Mouse (Mus musculus) common myeloid progenitor, adult 5-6 weeks (primary cell): ENCODE measurements at regions not wholly inside any gene's neighbourhood (a gene's known extent, or its start where the extent isn't known, plus 50 kb on each side); places are given as distances from the start of the nearest gene placed in this dataset.

Experiments used
- ATAC-seq: replicated peaks from 2 replicates; pipeline ENCODE4 v1.8.0; 2016; ENCODE audit warnings: low read depth, mild to moderate bottlenecking, moderate TSS enrichment, inconsistent platforms; ENCODE audit not compliant: poor library complexity, severe bottlenecking

DNA sequence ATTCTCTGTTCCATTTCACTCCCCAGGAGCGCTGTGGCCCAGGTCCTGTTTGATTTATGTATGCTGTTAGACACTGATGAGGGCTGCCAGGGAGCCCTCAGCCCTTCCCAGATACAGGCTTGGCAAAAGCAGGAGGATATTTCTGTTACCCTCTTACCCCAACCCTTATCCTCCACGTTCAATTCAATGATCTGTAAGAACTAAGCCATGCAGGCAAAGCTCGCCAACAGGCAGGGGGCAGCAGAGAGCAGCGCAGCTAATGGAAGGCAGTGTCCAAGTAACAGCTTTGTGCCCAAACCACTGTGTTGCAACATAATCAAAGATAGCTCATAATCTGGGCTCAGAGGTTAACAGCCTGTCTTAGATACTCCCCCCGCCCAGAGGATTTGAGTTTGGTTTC, 166.8 kb upstream of the Eif4g2 start:
- ATAC-seq: peak; percentile 89

DNA sequence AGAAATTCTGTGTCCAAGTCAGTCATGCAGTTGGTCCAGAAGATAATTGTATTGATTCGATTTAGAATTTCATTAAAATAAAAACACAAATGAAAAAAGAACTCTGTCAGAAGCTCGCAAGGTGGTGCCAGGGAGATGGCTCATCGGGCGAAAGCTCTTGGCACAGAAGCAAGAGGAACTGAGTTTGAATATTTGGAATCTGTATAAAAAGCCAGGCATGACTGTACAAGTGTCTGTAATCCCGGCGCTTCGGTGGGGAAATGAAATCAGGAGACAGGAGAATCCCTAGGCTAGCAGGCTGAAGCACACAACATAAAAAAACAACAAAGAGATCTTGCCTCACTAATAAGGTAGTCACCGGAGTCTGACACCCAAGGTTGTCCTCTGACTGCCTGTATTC, 162.7 kb upstream of the Eif4g2 start:
- no peak for ATAC-seq

DNA sequence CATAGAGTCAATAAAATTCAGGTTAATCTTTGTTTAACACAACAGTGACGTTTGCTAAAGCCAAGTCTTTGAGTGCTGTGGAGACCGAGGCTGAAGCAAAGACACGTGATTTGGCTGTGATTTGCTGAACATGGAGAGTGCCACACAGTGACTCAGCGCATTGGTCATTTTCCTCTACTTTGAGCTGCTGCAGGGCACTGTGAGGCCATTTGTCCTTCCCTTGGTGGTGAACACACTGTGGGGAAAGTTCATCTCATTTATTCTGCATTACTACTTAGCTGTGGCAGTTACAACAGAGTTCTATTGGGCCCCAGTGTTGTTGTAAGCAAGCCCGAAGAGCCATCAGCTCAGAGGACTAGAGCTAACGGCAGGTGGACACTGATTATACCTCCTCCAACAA, 162.2 kb upstream of the Eif4g2 start:
- ATAC-seq: no peak

DNA sequence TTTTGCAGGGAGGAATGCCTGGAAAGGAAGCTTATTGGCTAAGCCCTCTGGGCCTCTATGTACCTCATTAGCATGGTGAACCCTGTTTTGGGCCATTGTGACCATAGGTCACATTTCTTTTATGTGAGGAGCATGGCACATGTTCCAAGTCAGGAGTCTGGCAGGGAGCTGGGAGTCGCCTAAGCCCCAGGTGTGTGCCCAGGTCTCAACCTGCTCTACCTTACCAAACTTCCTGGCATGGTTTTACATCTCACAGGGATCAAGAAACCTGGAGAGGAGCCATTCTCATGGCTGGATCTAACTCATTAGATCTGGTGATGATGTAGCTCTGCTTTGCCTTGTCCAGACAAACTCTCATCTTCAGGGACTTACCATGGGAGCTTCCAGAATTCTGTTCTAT, 161.0 kb upstream of the Eif4g2 start:
- no peak for ATAC-seq

DNA sequence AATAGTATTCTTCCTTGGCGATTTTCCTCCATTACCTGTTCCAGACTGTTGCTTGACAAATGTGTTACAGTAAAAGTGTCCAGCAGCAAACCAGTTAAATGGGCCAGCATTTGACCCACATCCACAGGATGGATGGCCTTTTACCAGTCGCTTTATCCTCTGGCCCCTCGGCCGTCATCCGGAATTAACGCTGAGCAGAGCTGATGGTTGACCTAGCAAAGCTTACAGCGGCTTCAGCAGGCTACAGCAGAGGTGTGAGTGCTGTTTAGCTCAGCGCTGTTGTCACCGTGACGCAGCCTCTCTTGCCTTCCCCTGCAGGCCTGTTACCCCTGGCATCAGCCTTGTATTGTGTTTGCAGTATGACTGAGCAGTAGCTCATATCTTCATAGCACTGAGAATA, 159.8 kb upstream of the Eif4g2 start:
- no peak for ATAC-seq

DNA sequence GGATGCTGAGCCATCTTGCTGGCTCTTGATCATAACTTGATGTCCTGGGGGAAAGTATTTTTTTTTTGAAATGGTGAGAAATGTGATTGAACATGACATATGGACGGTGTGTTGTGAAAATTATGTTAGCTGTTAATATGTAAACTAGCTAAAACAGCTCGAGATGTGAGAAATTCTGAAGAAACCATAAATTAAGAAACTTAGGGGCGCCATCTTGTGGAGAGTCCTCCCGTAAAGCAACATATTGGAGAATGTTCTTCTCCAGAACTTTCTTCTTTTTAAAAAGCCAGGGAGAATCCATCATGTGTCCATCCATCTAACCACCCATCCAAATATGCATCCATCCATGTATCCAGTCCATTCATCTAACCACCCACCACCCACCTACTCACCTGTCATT, 158.7 kb upstream of the Eif4g2 start:
- no peak for ATAC-seq

DNA sequence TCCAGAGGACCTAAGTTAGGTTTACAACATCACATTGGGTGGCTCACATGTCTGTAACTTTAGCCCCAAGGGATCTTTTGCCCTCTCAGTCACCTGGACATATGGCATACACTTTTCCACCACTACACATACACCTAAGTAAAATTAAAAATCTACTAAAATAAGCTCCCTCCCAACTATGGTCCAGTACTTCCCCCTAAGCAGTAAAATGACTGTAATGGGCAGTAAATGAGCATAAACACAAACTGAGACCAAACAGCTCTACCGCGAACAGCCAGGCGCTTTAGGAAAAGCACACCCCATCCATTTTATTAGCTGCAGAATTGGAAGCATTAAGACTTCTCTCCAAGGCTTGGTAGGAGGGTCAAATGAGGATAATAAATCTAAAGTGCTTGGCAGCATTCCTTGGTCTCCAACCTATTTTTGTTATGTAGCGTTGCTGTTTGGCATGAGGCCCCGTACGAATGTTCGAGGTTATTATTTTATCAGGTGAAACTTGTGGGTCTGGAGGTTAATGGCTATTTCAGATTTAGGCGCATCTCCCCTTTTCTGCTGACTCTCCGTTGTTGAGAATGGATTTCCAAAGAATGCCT, 157.5 kb upstream of the Eif4g2 start:
- no peak for ATAC-seq

DNA sequence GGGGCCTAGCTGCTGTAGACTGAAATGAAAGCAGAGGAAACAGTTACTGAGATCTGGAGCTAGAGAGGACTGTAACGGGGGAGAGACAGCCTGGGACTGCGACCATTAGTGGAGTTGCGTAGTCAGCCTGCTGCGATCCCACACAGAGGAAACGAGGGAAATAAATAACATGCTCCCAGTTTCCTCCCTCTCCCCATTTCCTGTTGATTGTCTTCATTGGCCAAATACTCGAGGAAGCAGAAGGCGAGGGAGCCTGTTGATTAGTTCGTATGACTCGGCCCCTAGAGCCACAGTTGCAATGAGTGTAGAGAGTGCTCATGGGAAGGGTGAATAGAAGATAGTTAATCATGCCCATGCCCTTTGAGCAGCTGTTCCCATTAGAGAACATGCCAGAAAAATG, 155.0 kb upstream of the Eif4g2 start:
- peak; percentile 54; the same call in 1 of the 2 replicates for ATAC-seq

DNA sequence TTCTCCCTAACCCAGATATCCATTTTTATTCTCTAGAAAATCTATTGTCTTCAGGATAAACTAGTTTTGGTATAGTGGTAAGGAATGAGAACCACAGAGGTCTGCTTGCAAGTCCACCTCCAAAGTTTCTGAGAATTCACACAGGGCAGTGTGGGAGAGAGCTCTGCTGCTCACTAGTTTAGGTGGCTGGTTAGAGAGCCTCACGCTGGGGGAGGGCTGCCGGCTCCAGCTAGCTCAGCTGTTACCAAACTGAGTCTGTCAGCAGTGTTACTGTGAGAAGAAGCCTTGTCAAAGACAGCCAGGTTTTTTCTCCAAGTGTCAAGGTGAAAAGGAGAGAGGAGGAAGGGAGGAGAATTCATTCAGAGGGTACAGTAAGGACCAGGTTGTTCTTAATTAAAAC, 147.8 kb upstream of the Eif4g2 start:
- ATAC-seq: no peak

DNA sequence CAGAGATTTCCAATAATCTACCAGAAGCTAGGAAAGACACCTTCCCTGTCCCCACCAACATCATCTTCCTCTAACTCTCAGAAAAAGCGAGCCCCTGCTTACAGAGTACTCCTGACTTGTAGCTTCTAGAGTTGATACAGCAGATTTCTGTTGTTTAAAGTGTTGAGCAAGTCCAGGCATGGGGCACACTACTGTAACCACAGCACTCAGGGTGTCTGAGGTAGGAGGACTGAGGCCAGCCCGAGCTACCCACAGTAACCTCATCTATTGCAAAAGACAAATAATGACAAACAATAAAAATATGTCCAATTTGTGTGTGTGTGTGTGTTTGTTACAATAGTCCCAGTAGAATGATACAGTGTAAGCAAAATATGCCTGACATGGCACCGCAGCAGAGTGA, 144.3 kb upstream of the Eif4g2 start:
- ATAC-seq: peak; percentile 62

DNA sequence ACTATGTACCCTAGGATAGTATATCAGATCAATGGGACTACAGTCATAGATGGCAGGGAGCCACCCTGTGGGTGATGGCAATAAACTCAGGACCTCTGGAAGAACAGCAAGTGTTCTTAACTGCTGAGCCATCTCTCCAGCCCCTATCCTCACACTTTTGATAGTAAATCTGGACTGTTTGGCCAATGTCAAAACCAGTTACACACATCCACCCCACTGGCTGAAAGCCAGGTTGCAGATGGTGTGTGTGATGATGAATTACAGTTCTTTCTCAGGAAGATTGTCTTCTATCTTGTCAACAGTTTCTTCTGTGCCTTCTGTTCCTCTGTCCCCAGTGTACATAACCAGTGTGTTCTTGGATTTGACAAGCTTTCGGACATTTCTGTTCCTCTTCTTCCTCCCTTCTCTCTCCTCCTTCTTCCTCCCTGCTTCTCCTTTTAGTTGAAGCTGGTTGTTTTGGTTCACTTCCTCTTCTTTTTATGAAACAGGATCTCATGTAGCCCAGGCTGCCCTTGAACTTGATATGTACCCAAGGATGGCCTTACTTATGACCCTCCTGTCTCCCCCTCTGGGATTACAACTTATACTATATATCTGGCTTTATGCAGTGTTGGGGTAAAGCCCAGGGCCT, 143.3 kb upstream of the Eif4g2 start:
- peak; percentile 50 for ATAC-seq

DNA sequence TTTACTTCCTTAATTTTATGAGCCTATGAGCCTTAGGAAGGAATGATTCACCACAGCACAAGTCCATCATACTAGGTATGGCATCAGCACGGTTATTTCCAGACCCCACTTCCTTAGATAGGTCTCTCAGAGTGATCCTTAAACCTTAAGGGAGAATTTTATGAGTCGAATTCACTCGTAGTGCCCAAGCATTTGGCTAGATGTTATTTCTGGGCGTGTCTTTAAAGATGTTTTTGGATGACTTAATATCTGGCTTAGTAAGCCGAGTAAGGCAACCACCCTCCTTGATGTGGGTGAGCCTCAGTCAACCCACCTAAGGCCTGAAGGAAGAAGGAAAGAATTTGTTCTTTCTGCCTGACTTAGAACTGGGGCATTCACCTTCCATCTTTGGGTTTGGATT, 132.8 kb upstream of the Eif4g2 start:
- ATAC-seq: no peak

DNA sequence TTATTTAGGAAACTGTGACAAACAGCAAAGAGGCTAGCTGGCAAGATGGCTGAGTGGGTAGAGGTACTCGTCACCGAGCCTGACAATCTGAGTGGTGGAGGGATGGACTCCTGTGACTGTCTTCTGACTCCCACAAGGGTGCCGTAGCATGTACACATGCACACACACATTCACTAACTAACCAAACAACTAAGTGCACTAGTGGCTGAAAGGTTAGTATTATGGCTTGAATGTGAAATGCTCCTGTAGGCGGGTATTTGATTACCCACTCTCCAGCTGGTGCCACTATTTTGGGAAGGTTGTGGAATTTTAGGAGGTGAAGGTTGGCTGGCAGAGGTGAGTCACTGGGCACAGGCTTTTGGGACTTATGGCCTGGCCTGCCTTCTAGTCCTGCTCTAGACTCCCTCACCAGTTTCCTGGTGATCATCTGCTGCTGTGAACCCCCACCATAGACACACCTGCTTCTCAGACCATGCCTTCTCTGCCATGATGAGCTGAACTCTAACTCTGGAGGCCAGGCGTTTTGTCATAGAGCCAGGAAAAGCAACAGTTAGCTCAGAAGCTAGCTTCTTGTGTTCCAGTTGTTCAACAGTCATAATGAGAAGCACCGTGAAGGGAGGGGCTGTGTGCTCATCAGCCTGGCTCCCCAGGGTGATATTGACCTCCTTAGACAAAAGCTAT, 131.5 kb upstream of the Eif4g2 start:
- no peak for ATAC-seq

DNA sequence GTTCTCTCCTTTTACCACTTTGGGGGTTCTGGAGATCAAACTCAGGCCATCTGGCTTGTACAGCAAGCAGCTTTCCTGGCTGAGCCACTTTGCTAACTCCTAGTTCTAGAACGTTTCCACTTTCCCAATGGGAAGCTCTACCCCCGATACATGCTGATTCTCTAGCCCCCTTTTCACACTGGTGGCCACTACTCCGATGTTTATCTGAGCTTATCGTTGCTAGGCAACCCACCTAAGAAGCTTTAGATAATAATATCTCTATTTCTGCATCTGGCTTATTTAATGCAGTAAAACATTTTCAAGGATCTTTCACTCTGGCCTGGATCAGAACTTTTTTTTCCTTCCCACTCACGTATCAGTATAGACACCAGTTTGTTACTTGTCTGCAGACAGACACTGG, 129.4 kb upstream of the Eif4g2 start:
- ATAC-seq: no peak

DNA sequence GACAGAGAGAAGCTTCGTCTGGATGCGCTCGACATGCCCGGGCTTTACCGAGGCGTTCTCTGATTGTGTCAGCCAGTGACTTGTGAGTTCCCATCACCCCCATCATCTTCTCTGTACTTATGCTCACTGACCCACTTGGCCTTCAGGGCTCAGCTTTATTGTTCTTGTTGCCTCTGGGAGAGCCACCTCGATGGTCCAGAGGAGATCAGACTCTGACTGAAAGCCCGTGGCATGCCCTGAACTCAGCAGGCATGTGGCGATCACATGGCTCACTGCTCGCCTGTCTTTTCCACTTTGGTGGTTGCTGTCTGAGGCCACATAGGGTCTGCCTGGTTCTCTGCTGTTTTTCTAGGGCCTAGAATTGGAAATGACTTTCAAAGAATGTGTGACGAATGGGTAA, 128.8 kb upstream of the Eif4g2 start:
- ATAC-seq: no peak

DNA sequence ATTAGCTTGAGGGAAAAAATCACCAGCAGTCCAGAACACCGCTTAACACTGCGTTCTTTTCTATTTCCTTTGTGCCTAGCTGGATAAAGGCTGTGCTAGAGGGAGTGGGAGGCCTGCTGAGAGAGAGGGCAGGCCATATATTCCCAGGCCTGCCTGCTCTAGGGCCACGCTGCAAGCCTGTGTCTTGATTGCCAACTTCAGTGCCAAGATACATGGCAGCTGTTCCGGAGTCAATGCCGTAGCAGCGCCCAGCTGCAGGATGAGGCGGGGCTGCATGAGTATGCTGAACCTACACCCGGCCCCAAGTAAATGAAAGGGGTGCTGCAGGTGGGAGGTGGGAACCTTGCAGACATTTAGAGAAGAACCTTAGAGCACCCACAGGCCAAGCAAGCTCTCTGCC, 127.5 kb upstream of the Eif4g2 start:
- no peak for ATAC-seq

DNA sequence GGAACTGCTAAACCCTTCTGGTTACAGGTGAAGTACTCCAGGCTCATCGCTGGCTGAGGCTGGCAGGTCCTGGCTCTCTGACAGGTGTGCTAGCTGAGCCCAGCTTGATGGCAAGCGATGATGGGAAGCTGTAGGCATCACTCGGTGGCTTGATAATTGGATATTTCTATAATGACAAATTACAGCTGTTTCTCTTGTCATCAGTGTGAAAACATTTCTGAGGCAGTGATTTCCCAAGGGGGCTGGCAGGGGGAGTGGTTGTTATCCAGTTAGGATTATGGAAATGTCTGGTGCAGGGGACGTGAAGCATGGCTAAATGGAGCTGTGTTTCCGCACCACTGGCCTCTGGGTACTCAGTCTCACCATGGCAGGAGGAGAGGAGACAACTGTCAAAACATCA, 123.0 kb upstream of the Eif4g2 start:
- no peak for ATAC-seq

DNA sequence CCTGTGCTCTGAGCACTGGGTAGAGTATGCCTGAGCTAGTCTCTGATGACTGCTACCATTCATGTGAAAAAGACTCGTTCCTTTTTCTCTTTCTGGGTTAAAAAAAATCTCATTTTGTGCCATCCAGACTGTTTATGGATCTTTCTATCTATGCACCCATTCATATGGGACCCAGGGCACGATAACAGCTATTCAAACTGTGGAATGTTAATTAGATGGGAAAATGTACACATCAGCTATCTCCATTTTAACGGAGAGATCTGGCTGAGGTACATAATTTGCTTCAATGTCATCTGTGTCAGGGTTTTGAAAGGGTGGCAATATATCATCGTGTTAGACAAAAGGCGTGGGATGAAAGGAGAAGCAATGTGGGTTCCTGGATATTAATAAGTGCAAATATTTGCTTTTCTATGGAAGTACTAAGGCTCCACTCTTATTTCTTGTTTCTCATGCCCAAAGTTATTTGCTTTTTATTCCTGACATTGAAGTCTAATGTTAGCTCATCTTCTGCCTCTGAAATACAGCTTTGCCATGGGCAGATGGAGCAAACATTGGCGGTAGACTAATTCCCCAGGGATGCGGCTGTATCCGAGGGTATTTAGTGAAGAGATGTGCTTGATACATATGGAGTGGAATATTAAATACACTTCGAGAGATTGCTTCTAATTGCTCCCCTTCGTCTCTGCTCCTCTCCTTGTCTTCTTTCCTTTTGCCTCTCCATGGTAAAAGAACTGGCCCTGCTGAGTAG, 116.0 kb upstream of the Eif4g2 start:
- no peak for ATAC-seq

DNA sequence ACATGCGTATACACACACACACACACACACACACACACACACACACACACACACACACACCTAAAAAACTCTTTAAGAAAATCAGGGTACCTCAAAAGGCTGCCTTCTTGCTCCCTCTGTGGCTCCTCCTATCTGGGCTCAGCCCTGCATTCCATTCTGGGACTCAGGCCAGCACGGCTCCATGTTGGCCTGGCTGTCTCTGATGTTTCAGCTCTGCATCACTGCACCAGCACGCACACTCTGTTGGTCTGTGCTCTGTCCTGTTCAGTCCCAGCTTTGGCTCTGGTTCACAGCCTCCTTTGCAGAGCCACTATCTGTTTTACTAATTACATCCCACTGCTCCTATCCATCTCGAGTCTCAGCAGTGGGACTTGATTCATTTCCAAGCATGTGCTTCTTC, 108.8 kb upstream of the Eif4g2 start:
- ATAC-seq: no peak

DNA sequence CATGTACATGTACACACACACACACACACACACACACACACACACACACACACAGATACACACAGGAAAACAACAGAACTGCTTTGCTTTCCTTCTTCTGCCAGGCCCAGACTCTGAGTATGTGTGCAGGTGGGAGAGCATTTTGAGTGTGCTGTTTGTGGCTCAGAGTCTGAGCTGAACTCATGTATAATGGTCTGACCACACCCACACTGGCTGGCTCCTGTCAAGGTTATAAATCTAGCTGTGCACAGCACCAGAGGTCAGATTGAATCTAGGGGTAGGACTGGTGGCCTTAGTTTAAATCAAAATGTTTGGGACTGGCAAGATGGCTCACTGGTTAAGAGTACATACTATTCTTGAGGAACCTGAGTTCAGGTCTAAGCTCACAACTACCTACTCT, 108.4 kb upstream of the Eif4g2 start:
- no peak for ATAC-seq

DNA sequence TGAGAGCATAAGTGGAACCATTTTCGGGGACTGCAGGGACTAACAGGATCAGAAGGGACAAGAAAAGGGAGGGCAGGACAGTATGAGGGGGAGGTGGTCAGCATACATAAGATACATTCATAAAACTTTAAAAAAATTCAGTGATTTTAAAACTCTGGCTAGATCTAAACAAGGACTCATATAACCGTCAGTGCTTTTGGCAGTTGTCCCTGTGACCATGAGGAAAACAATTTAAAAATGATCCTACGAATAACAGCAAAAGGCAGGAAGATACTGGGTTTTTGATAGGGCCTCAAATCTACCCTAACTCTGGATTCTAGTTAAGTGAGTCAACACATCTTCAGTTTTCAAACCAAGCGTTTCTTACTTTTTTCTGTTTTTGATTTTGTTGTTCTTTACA, 106.9 kb upstream of the Eif4g2 start:
- no peak for ATAC-seq
